Mouse (Mus musculus): Measurements from ENCODE around the gene Tbc1d10b. TPM values are rescaled to one million over a fixed set of nuclear protein-coding genes. Genes with fewer than 3 reads are reported as not detected.

Tbc1d10b gene
- total and polyA plus RNA-seq, 3 experiments = 18.2 to 28.0 (median 25.6) TPM

DNA sequence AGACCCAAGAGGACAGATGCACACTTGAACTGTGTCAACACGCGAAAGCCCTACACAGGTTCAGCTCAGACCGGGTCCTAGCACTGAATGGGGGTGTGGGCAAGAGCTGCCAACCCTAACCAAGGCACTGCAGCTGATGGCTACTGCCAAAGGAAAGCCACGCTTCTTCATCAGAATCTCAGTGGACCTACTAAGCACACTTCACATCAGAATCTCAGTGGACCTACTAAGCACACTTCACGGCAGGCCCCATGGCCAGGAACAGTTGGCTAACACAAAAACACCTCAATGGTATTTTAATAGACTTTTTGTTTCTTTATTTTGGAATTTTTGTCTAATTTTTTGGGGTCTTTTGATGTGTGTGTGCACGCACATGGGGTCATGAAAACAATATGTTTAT, 55.8 kb downstream of the Tbc1d10b start:
- no peak for DNase-seq (ENCODE audit: extremely low read depth)
- peak; percentile 68 for TF ChIP-seq ZKSCAN1 (IDR thresholded peaks at IDR 0.05; ENCODE audit: borderline replicate concordance, low read depth, low read length)
- no peak for TF ChIP-seq ELF1 (IDR thresholded peaks at IDR 0.05; ENCODE audit: low read depth, low read length)
- H3K9me3 ChIP-seq (replicated peaks; ENCODE audit: low read length) = peaks cover 2% of the 10 kb centered on the region
- no peaks in the 10 kb centered on the region for H3K79me2 ChIP-seq (replicated peaks; ENCODE audit: control insufficient read depth, extremely low read depth, insufficient read depth, poor library complexity, severe bottlenecking)
- dilution Hi-C loops (cut with MboI; ENCODE audit: extremely low pct_ligation_motif_present, extremely low pct_unique_long_range_greater_than_20kb, low sequenced_read_pairs) = no loop called here
- H3K9ac ChIP-seq (ENCODE audit: insufficient read depth, low read depth) = no peak overlapping the region
- H3K4me1 ChIP-seq (ENCODE audit: control insufficient read depth in 1 of 2, insufficient read depth in 2 of 2) = peaks cover 0 to 22% of the 10 kb centered on the region in 2 experiments; a peak in 3 of 4 replicates
- H3K27me3 ChIP-seq (replicated peaks) = no peaks in the 10 kb centered on the region
- peaks cover 0 to 2% of the 10 kb centered on the region in 2 experiments for H3K36me3 ChIP-seq (replicated peaks in 1 of 2; ENCODE audit: control insufficient read depth in 1 of 2, insufficient read depth in 1 of 2, low read length in 1 of 2)
- no peak overlapping the region for H3K27ac ChIP-seq (ENCODE audit: insufficient read depth, low read depth)
- H3K4me3 ChIP-seq (replicated peaks in 1 of 3; ENCODE audit: low read depth in 2 of 3, low read length in 2 of 3, poor library complexity in 1 of 3) = no peak overlapping the region
- in situ Hi-C loops (cut with MboI; ENCODE audit: low pct_ligation_motif_present, low pct_unique_long_range_greater_than_20kb, low sequenced_read_pairs) = no loop called here
- no peak overlapping the region for H3K4me2 ChIP-seq (ENCODE audit: insufficient read depth, low read depth, poor library complexity, severe bottlenecking)

DNA sequence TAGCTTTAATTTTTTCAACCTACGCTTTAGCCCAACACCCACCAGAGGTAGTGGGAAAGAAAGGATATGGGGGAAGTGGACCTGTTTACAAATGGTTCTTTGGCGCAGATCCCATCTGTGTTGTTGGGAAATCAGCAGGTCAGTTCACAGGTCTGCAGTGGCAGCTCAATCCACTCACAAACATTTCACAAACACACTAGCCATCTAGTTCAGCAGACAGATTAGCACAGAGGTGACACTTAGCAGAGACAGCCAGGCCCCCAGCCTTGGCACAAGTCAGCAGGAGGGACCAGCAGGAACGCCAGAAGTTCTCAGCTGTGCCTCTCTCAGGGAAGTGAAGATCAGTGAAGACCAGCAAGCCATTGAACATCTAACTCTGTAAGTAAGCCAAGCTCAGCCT, 60.4 kb downstream of the Tbc1d10b start:
- Histone ChIP-seq H3K27me3 (replicated peaks) (no peaks in the 10 kb centered on the region), H3K9me3 (replicated peaks; ENCODE audit: low read length) (peaks cover 2% of the 10 kb centered on the region), H3K79me2 (replicated peaks; ENCODE audit: control insufficient read depth, extremely low read depth, insufficient read depth, poor library complexity, severe bottlenecking) (no peaks in the 10 kb centered on the region), H3K4me1 (ENCODE audit: control insufficient read depth in 1 of 2, insufficient read depth in 2 of 2) (peaks cover 3 to 15% of the 10 kb centered on the region in 2 experiments), H3K9ac (ENCODE audit: insufficient read depth, low read depth) (no peak overlapping the region), H3K4me2 (ENCODE audit: insufficient read depth, low read depth, poor library complexity, severe bottlenecking) (no peak overlapping the region), H3K36me3 (replicated peaks in 1 of 2; ENCODE audit: control insufficient read depth in 1 of 2, insufficient read depth in 1 of 2, low read length in 1 of 2) (no peaks in the 10 kb centered on the region), H3K27ac (ENCODE audit: insufficient read depth, low read depth) (no peak overlapping the region), H3K4me3 (replicated peaks in 1 of 3; ENCODE audit: low read depth in 2 of 3, low read length in 2 of 3, poor library complexity in 1 of 3) (no peak overlapping the region)
- in situ Hi-C loops (cut with MboI; ENCODE audit: low pct_ligation_motif_present, low pct_unique_long_range_greater_than_20kb, low sequenced_read_pairs) = no loop called here
- DNase-seq (ENCODE audit: extremely low read depth) = no peak
- dilution Hi-C loops (cut with MboI; ENCODE audit: extremely low pct_ligation_motif_present, extremely low pct_unique_long_range_greater_than_20kb, low sequenced_read_pairs) = no loop called here
- TF ChIP-seq HCFC1 (IDR thresholded peaks at IDR 0.05; ENCODE audit: low read depth, low read length) (no peak), ELF1 (IDR thresholded peaks at IDR 0.05; ENCODE audit: low read depth, low read length) (no peak), RCOR1 (conservative IDR thresholded peaks at IDR 0.05; ENCODE audit: low read depth, low read length) (no peak), TBP (conservative IDR thresholded peaks at IDR 0.05; ENCODE audit: low read depth, low read length) (no peak), CTCF (conservative IDR thresholded peaks at IDR 0.05 in 1 of 2, IDR thresholded peaks at IDR 0.05 in 1 of 2; ENCODE audit: low read depth in 2 of 2, low read length in 2 of 2) (no peak), ZNF384 (IDR thresholded peaks at IDR 0.05; ENCODE audit: low read depth, low read length) (no peak), BHLHE40 (IDR thresholded peaks at IDR 0.05; ENCODE audit: low read depth, low read length) (no peak), NRF1 (IDR thresholded peaks at IDR 0.05; ENCODE audit: low read depth, low read length) (no peak), IRF4 (IDR thresholded peaks at IDR 0.05; ENCODE audit: low read depth, low read length) (no peak)

Other genes starting within 250 kb of the Tbc1d10b start
Only the 20 nearest of the 28 such genes appear.
- gene Gm42742, start 187.4 kb downstream of the Tbc1d10b start, total RNA-seq (2012; rRNA removed) = 13.2 and 16.0 TPM in 2 replicates
- gene Gm42742, start 187.4 kb downstream of the Tbc1d10b start, total RNA-seq (2014; rRNA removed) = 37.1 and 45.1 TPM in 2 replicates
- gene Gm42742, start 187.4 kb downstream of the Tbc1d10b start, polyA plus RNA-seq (2012; ENCODE audit: insufficient read length, low read depth) = 6.1 and 14.9 TPM in 2 replicates
- gene Prrt2, start 187.3 kb downstream of the Tbc1d10b start, total RNA-seq (2012; rRNA removed) = not detected in 2 replicates
- 0.09 TPM in 1 of 2 replicates, not detected in the other for gene Prrt2, start 187.3 kb downstream of the Tbc1d10b start, total RNA-seq (2014; rRNA removed)
- 1.2 TPM in 2 replicates for gene Prrt2, start 187.3 kb downstream of the Tbc1d10b start, polyA plus RNA-seq (2012; ENCODE audit: insufficient read length, low read depth)
- 87.0 and 112 TPM in 2 replicates for gene Maz, start 181.4 kb downstream of the Tbc1d10b start, total RNA-seq (2012; rRNA removed)
- 84.5 and 91.2 TPM in 2 replicates for gene Maz, start 181.4 kb downstream of the Tbc1d10b start, total RNA-seq (2014; rRNA removed)
- 219 and 241 TPM in 2 replicates for gene Maz, start 181.4 kb downstream of the Tbc1d10b start, polyA plus RNA-seq (2012; ENCODE audit: insufficient read length, low read depth)
- 54.2 and 63.9 TPM in 2 replicates for gene Kif22, start 166.0 kb downstream of the Tbc1d10b start, total RNA-seq (2012; rRNA removed)
- gene Kif22, start 166.0 kb downstream of the Tbc1d10b start, total RNA-seq (2014; rRNA removed) = 58.1 and 65.0 TPM in 2 replicates
- gene Kif22, start 166.0 kb downstream of the Tbc1d10b start, polyA plus RNA-seq (2012; ENCODE audit: insufficient read length, low read depth) = 81.4 and 86.2 TPM in 2 replicates
- gene Zg16, start 121.1 kb downstream of the Tbc1d10b start, total RNA-seq (2012; rRNA removed) = not detected in 2 replicates
- gene Zg16, start 121.1 kb downstream of the Tbc1d10b start, total RNA-seq (2014; rRNA removed) = not detected in 2 replicates
- not detected in 2 replicates for gene Zg16, start 121.1 kb downstream of the Tbc1d10b start, polyA plus RNA-seq (2012; ENCODE audit: insufficient read length, low read depth)
- gene AI467606, start 117.1 kb downstream of the Tbc1d10b start, total RNA-seq (2012; rRNA removed) = 15.7 and 19.0 TPM in 2 replicates
- 18.6 and 26.4 TPM in 2 replicates for gene AI467606, start 117.1 kb downstream of the Tbc1d10b start, total RNA-seq (2014; rRNA removed)
- 18.3 and 20.5 TPM in 2 replicates for gene AI467606, start 117.1 kb downstream of the Tbc1d10b start, polyA plus RNA-seq (2012; ENCODE audit: insufficient read length, low read depth)
- gene Qprt, start 86.2 kb downstream of the Tbc1d10b start, total RNA-seq (2012; rRNA removed) = 0.21 and 0.30 TPM in 2 replicates
- 0.15 TPM in 1 of 2 replicates, not detected in the other for gene Qprt, start 86.2 kb downstream of the Tbc1d10b start, total RNA-seq (2014; rRNA removed)
- gene Qprt, start 86.2 kb downstream of the Tbc1d10b start, polyA plus RNA-seq (2012; ENCODE audit: insufficient read length, low read depth) = 0.14 TPM in 1 of 2 replicates, not detected in the other
- gene Spn, start 70.6 kb downstream of the Tbc1d10b start, total RNA-seq (2012; rRNA removed) = 14.4 and 16.3 TPM in 2 replicates
- 2.4 and 2.6 TPM in 2 replicates for gene Spn, start 70.6 kb downstream of the Tbc1d10b start, total RNA-seq (2014; rRNA removed)
- gene Spn, start 70.6 kb downstream of the Tbc1d10b start, polyA plus RNA-seq (2012; ENCODE audit: insufficient read length, low read depth) = 3.3 and 3.6 TPM in 2 replicates
- 66.8 and 78.5 TPM in 2 replicates for gene Cd2bp2, start 12.4 kb downstream of the Tbc1d10b start, total RNA-seq (2012; rRNA removed)
- gene Cd2bp2, start 12.4 kb downstream of the Tbc1d10b start, total RNA-seq (2014; rRNA removed) = 62.4 and 63.3 TPM in 2 replicates
- gene Cd2bp2, start 12.4 kb downstream of the Tbc1d10b start, polyA plus RNA-seq (2012; ENCODE audit: insufficient read length, low read depth) = 57.4 and 72.8 TPM in 2 replicates
- gene Mylpf, start 422 bp upstream of the Tbc1d10b start, total RNA-seq (2012; rRNA removed) = 3.0 and 4.2 TPM in 2 replicates
- gene Mylpf, start 422 bp upstream of the Tbc1d10b start, total RNA-seq (2014; rRNA removed) = 0.49 and 3.2 TPM in 2 replicates
- gene Mylpf, start 422 bp upstream of the Tbc1d10b start, polyA plus RNA-seq (2012; ENCODE audit: insufficient read length, low read depth) = 4.1 and 5.2 TPM in 2 replicates
- 17.4 and 18.8 TPM in 2 replicates for gene Zfp553, start 24.6 kb upstream of the Tbc1d10b start, total RNA-seq (2012; rRNA removed)
- gene Zfp553, start 24.6 kb upstream of the Tbc1d10b start, total RNA-seq (2014; rRNA removed) = 8.6 and 9.8 TPM in 2 replicates
- 15.0 and 15.2 TPM in 2 replicates for gene Zfp553, start 24.6 kb upstream of the Tbc1d10b start, polyA plus RNA-seq (2012; ENCODE audit: insufficient read length, low read depth)
- 73.8 and 92.3 TPM in 2 replicates for gene Sept1, start 24.7 kb upstream of the Tbc1d10b start, total RNA-seq (2012; rRNA removed)
- 42.1 and 42.7 TPM in 2 replicates for gene Sept1, start 24.7 kb upstream of the Tbc1d10b start, total RNA-seq (2014; rRNA removed)
- gene Sept1, start 24.7 kb upstream of the Tbc1d10b start, polyA plus RNA-seq (2012; ENCODE audit: insufficient read length, low read depth) = 147 and 171 TPM in 2 replicates
- 26.5 and 29.8 TPM in 2 replicates for gene Zfp771, start 35.8 kb upstream of the Tbc1d10b start, total RNA-seq (2012; rRNA removed)
- gene Zfp771, start 35.8 kb upstream of the Tbc1d10b start, total RNA-seq (2014; rRNA removed) = 23.9 and 27.0 TPM in 2 replicates
- gene Zfp771, start 35.8 kb upstream of the Tbc1d10b start, polyA plus RNA-seq (2012; ENCODE audit: insufficient read length, low read depth) = 34.7 and 35.5 TPM in 2 replicates
- 296 and 352 TPM in 2 replicates for gene Dctpp1, start 52.2 kb upstream of the Tbc1d10b start, total RNA-seq (2012; rRNA removed)
- 197 and 221 TPM in 2 replicates for gene Dctpp1, start 52.2 kb upstream of the Tbc1d10b start, total RNA-seq (2014; rRNA removed)
- gene Dctpp1, start 52.2 kb upstream of the Tbc1d10b start, polyA plus RNA-seq (2012; ENCODE audit: insufficient read length, low read depth) = 197 and 210 TPM in 2 replicates
- 209 and 215 TPM in 2 replicates for gene Sephs2, start 65.6 kb upstream of the Tbc1d10b start, total RNA-seq (2012; rRNA removed)
- gene Sephs2, start 65.6 kb upstream of the Tbc1d10b start, total RNA-seq (2014; rRNA removed) = 203 and 223 TPM in 2 replicates
- 158 and 159 TPM in 2 replicates for gene Sephs2, start 65.6 kb upstream of the Tbc1d10b start, polyA plus RNA-seq (2012; ENCODE audit: insufficient read length, low read depth)
- 49.1 and 69.0 TPM in 2 replicates for gene Itgal, start 87.8 kb upstream of the Tbc1d10b start, total RNA-seq (2012; rRNA removed)
- gene Itgal, start 87.8 kb upstream of the Tbc1d10b start, total RNA-seq (2014; rRNA removed) = 36.7 and 43.9 TPM in 2 replicates
- 164 and 177 TPM in 2 replicates for gene Itgal, start 87.8 kb upstream of the Tbc1d10b start, polyA plus RNA-seq (2012; ENCODE audit: insufficient read length, low read depth)
- 8.5 and 9.9 TPM in 2 replicates for gene Zfp768, start 137.1 kb upstream of the Tbc1d10b start, total RNA-seq (2012; rRNA removed)
- 4.3 and 5.0 TPM in 2 replicates for gene Zfp768, start 137.1 kb upstream of the Tbc1d10b start, total RNA-seq (2014; rRNA removed)
- gene Zfp768, start 137.1 kb upstream of the Tbc1d10b start, polyA plus RNA-seq (2012; ENCODE audit: insufficient read length, low read depth) = 6.4 and 6.6 TPM in 2 replicates
- gene Zfp747, start 167.6 kb upstream of the Tbc1d10b start, total RNA-seq (2012; rRNA removed) = 8.2 and 9.7 TPM in 2 replicates
- gene Zfp747, start 167.6 kb upstream of the Tbc1d10b start, total RNA-seq (2014; rRNA removed) = 6.3 and 7.2 TPM in 2 replicates
- 7.7 and 8.2 TPM in 2 replicates for gene Zfp747, start 167.6 kb upstream of the Tbc1d10b start, polyA plus RNA-seq (2012; ENCODE audit: insufficient read length, low read depth)
- 4.2 and 5.0 TPM in 2 replicates for gene 9130019O22Rik, start 178.7 kb upstream of the Tbc1d10b start, total RNA-seq (2012; rRNA removed)
- gene 9130019O22Rik, start 178.7 kb upstream of the Tbc1d10b start, total RNA-seq (2014; rRNA removed) = 3.1 and 4.0 TPM in 2 replicates
- gene 9130019O22Rik, start 178.7 kb upstream of the Tbc1d10b start, polyA plus RNA-seq (2012; ENCODE audit: insufficient read length, low read depth) = 2.7 and 3.3 TPM in 2 replicates
- 5.4 and 8.9 TPM in 2 replicates for gene E430018J23Rik, start 185.2 kb upstream of the Tbc1d10b start, total RNA-seq (2012; rRNA removed)
- gene E430018J23Rik, start 185.2 kb upstream of the Tbc1d10b start, total RNA-seq (2014; rRNA removed) = 8.3 and 9.2 TPM in 2 replicates
- 3.2 and 3.8 TPM in 2 replicates for gene E430018J23Rik, start 185.2 kb upstream of the Tbc1d10b start, polyA plus RNA-seq (2012; ENCODE audit: insufficient read length, low read depth)